Mouse (Mus musculus): ENCODE measurements around the gene Igfbp7. TPM values are rescaled to one million over a fixed set of nuclear protein-coding genes. Genes with fewer than 3 reads are reported as not detected.
"Not testable (repeated sequence)": the region's sequence is repeated elsewhere in the genome, so short reads cannot be mapped to it uniquely, and the experiment has no call there.

Igfbp7 gene
- total RNA-seq (2021), result 10 to 100 TPM; 46.4 to 49.4 TPM

- intact Hi-C loops (cut with DNase I), result loop anchor here (5.0 kb wide), 1 partner anchor 50 kb away; no protein-coding TSS in a partner anchor
- peak; percentile 64 to 71 for DNase-seq (ENCODE audit: low spot score in 2 of 2)
Observed at GRCm38 (mm10) chr5:77407341-77408298, at the start of gene Igfbp7. TSS of gene Igfbp7 (minus strand) at chr5:77408041.

GRCm38 (mm10) chr5:77452103-77452502 lies 44.3 kb upstream of the Igfbp7 start:
- no peak for DNase-seq (ENCODE audit: low spot score in 2 of 2)
- intact Hi-C loops (cut with DNase I), result no loop called here

GRCm38 (mm10) chr5:77449531-77449930 lies 41.7 kb upstream of the Igfbp7 start:
- intact Hi-C loops (cut with DNase I), result no loop called here
- no peak for DNase-seq (ENCODE audit: low spot score in 2 of 2)

GRCm38 (mm10) chr5:77445431-77445830 lies 37.6 kb upstream of the Igfbp7 start:
- intact Hi-C loops (cut with DNase I), result no loop called here
- no peak for DNase-seq (ENCODE audit: low spot score in 2 of 2)

- no peak for DNase-seq (ENCODE audit: low spot score in 2 of 2)
- intact Hi-C loops (cut with DNase I), result no loop called here
Observed at GRCm38 (mm10) chr5:77443889-77444573, 36.2 kb upstream of the Igfbp7 start.

- intact Hi-C loops (cut with DNase I), result no loop called here
- DNase-seq (ENCODE audit: low spot score in 2 of 2), result no peak
Observed at GRCm38 (mm10) chr5:77442856-77443623, 35.2 kb upstream of the Igfbp7 start.

GRCm38 (mm10) chr5:77436308-77436707 lies 28.5 kb upstream of the Igfbp7 start:
- no peak for DNase-seq (ENCODE audit: low spot score in 2 of 2)
- intact Hi-C loops (cut with DNase I), result no loop called here

- no peak for DNase-seq (ENCODE audit: low spot score in 2 of 2)
- intact Hi-C loops (cut with DNase I), result no loop called here
Observed at GRCm38 (mm10) chr5:77434060-77434459, 26.2 kb upstream of the Igfbp7 start.

GRCm38 (mm10) chr5:77433561-77433960 lies 25.7 kb upstream of the Igfbp7 start:
- intact Hi-C loops (cut with DNase I), result no loop called here
- DNase-seq (ENCODE audit: low spot score in 2 of 2), result peak; percentile 17 to 68

- DNase-seq (ENCODE audit: low spot score in 2 of 2), result no peak
- intact Hi-C loops (cut with DNase I), result no loop called here
Observed at GRCm38 (mm10) chr5:77433119-77433518, 25.3 kb upstream of the Igfbp7 start.

GRCm38 (mm10) chr5:77432446-77432845 lies 24.6 kb upstream of the Igfbp7 start:
- no peak for DNase-seq (ENCODE audit: low spot score in 2 of 2)
- intact Hi-C loops (cut with DNase I), result no loop called here

GRCm38 (mm10) chr5:77431068-77431467 lies 23.2 kb upstream of the Igfbp7 start:
- no peak for DNase-seq (ENCODE audit: low spot score in 2 of 2)
- intact Hi-C loops (cut with DNase I), result no loop called here

GRCm38 (mm10) chr5:77430471-77430870 lies 22.6 kb upstream of the Igfbp7 start:
- no peak for DNase-seq (ENCODE audit: low spot score in 2 of 2)
- intact Hi-C loops (cut with DNase I), result no loop called here

- intact Hi-C loops (cut with DNase I), result no loop called here
- DNase-seq (ENCODE audit: low spot score in 2 of 2), result no peak
Observed at GRCm38 (mm10) chr5:77430049-77430448, 22.2 kb upstream of the Igfbp7 start.

GRCm38 (mm10) chr5:77428526-77428925 lies 20.7 kb upstream of the Igfbp7 start:
- intact Hi-C loops (cut with DNase I), result no loop called here
- DNase-seq (ENCODE audit: low spot score in 2 of 2), result no peak

- DNase-seq (ENCODE audit: low spot score in 2 of 2), result no peak
- intact Hi-C loops (cut with DNase I), result no loop called here
Observed at GRCm38 (mm10) chr5:77427986-77428385, 20.1 kb upstream of the Igfbp7 start.

GRCm38 (mm10) chr5:77425721-77426500 lies 18.1 kb upstream of the Igfbp7 start:
- DNase-seq (ENCODE audit: low spot score in 2 of 2), result no peak
- intact Hi-C loops (cut with DNase I), result no loop called here

GRCm38 (mm10) chr5:77419537-77419936 lies 11.7 kb upstream of the Igfbp7 start:
- intact Hi-C loops (cut with DNase I); DNase-seq (ENCODE audit: low spot score in 2 of 2): not testable (repeated sequence)

- intact Hi-C loops (cut with DNase I), result no loop called here
- DNase-seq (ENCODE audit: low spot score in 2 of 2), result no peak
Observed at GRCm38 (mm10) chr5:77416058-77416457, 8.2 kb upstream of the Igfbp7 start.

All from left cerebral cortex, postnatal 25 days (tissue).